Mouse (Mus musculus): Measurements from ENCODE around the gene Gipc2.

The Gipc2 gene

DNA sequence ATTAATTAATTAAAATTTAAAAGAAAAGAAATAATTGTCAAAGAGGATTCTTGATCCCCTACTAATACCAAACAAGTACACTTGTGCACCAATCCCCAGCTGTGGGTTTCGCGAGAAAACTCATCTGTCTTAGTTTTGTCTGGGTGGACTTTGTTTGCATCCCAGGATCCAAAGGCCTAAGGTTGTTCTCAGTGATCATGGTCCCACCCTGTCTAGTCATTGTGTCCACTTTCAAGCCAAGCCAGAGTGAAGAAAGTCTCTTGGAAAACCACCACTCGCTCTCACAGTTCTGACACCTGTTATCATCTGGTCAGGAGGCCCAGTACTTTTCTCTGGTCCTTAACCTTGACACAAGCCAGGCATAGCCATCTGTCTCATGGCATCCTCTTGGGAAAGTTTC, 48.1 kb downstream of the Gipc2 start:
- DNase-seq (ENCODE audit: low read depth): no peak

GRCm38 (mm10) chr3:152116140-152116539, 49.9 kb downstream of the Gipc2 start:
- no peak for DNase-seq (ENCODE audit: low read depth)

- peak; percentile 99 for DNase-seq (ENCODE audit: low read depth)
Observed at GRCm38 (mm10) chr3:152114786-152115185, 51.2 kb downstream of the Gipc2 start.

DNA sequence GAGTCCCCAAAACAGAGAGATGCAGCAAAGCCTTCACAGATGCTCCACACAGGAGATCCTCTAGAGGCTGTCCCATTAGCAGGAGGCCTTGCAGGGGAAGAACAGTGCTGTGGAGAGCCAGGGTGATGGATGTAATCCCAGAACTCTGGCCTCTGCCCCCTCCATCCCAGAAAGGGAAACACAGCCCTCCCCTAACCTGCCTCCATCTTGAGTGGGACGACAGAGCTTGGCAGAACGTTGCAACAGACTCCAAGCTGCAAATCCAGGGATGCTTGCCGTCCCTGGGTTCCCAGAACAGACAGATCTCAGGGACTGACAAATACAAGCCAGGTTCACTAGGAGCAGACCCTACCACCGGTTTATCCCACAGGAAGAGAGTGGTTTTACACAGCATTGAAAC, 51.8 kb downstream of the Gipc2 start:
- no peak for DNase-seq (ENCODE audit: low read depth)

GRCm38 (mm10) chr3:152113496-152113895, 52.5 kb downstream of the Gipc2 start:
- no peak for DNase-seq (ENCODE audit: low read depth)

DNA sequence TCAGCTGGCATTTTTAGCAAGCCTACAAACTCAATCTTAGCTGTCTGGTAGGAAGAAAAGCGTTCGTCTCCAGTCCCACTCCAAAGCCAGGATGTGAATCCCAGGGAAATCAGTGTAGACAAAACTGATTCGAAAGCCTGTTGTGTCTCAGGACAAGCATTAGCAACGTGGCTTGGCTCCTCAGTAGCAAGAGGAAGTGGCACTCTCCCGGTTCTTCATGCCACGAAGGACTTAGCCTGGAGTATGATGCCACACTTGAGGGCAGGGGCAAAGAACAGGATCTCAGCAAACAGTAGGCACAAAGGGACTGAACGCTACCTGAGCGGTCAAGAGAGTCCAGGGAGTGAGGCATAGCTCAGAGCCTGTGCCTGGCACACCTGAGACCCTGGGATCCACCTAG, 53.4 kb downstream of the Gipc2 start:
- DNase-seq (ENCODE audit: low read depth): peak; percentile 40

- DNase-seq (ENCODE audit: low read depth): no peak
Observed at GRCm38 (mm10) chr3:152111482-152111881, 54.5 kb downstream of the Gipc2 start.

GRCm38 (mm10) chr3:152111081-152111480, 54.9 kb downstream of the Gipc2 start:
- DNase-seq (ENCODE audit: low read depth): peak; percentile 85

- DNase-seq (ENCODE audit: low read depth): no peak
Observed at GRCm38 (mm10) chr3:152109260-152109587, 56.8 kb downstream of the Gipc2 start.

- DNase-seq (ENCODE audit: low read depth): peak; percentile 85
Observed at GRCm38 (mm10) chr3:152108560-152109259, 57.3 kb downstream of the Gipc2 start.

DNA sequence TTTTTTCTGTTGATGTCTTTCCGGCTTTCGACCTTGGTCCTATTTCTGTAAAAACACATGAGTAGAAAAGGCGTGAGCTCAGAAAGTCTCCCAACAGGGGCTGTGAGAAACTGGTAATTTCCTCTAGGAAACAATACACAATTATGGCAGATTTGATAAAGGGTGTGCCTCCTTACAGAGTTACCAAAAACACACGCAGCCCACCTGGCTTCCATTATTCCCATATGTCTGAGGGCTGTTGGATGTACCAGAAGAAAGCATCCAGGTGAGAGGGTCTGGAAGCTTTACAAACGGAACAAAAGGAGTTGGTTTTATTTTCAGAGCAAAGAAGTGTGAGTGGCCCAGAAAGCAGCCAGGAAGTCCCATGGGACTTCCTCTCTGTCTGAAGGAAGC, 58.0 kb downstream of the Gipc2 start:
- DNase-seq (ENCODE audit: low read depth): no peak

GRCm38 (mm10) chr3:152107149-152108002, 58.7 kb downstream of the Gipc2 start:
- DNase-seq (ENCODE audit: low read depth): peak; percentile 54

DNA sequence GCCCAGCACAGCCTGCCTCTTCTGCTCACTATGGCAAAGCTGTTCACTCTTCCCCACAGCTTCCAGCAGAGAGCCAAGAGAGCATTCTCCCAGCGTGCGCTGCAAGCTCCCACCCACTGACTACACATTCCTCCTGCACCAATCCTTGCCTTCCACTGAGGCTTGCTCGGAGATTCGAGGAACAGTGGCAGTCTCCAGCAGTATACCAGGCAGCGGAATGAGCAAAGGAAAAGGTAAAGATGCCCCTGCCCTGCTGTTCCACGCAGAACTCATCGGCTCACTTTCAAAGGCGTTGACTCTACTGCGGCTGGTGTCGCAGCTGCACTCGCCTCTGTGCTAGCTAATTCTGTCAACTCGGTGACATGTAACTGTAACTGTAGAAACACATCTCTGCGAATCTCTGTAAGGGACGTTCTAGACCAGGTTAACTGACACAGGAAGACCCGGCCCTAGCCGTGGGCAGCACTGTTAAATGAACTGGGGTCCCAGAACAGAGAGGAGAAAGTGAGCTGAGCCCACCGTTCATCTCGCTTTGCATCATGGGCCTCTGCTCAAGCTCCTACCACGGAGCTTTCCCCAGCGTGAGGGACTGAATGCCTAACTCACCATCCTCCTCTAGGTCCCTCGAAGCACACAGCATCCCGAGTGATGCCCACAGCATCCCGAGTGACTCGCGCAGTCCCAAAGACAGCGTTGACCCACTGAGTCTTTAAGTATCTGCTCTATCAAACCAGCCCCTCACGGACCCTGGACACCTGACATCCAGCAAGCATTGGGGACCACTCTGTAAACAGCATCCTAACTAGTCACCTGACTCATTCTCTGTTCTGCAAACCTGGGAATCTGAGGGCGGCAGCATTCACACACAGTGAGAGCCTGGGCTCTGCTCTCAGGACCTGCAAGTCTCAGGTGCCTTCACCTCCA, 59.5 kb downstream of the Gipc2 start:
- DNase-seq (ENCODE audit: low read depth): no peak

DNA sequence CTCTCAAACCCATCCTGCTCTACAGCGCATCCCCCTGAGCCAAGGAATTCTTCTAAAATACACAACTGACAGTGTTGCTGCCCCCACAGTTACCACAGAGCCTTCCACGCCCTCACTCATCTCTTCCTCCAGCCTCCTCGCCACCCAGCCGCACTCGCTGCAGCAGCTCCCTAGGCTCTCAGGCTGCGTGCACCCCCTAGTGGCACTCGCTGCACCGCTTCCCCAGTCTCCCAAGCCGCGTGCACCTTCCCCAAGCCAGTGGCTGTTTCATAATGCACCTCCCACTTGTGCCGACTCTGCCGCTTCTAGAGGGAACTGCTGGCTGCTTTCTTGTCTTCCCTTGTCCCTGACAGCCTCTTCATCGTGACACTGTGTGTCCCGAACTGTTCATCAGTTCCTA, 60.7 kb downstream of the Gipc2 start:
- peak; percentile 63 for DNase-seq (ENCODE audit: low read depth)

DNA sequence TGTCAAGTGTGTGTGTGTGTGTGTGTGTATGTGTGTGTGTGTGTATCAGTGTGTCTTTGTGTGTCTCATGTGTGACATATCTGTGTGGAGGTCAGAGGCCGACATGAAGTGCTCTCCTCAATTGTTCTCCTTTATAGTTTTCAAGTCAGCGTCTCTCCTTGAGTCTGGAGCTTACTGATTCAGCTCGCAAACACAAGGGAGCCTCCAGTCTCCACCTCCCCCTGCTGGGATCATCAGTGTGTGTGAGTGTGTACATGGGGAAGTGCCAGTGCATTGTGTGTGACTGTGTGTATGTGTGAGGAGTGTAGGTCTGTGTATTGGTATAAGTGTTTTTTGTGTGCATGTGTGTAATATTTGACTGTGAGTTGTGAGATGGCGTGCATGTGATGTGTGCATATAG, 62.6 kb downstream of the Gipc2 start:
- no peak for DNase-seq (ENCODE audit: low read depth)

DNA sequence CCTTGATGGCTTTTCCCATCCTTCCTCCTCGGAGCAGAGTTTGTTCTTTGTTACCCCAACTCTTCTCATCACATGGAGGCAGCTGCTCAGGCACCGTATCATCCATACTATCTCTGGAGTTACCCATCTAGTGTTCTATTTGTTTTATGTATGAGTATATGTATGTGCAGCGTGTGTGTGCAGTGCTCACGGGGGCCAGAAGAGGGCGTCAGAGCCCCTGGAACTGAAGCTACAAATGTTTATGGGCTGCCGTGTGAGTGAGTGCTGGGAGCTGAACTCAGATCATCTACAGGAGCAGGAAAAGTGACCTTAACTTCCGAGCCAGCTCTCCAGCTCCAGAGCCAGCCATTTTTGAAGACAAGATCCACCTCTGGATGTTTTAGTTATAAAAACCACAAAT, 64.6 kb downstream of the Gipc2 start:
- no peak for DNase-seq (ENCODE audit: low read depth)

GRCm38 (mm10) chr3:152100119-152100818, 65.8 kb downstream of the Gipc2 start:
- peak; percentile 70 for DNase-seq (ENCODE audit: low read depth)

DNA sequence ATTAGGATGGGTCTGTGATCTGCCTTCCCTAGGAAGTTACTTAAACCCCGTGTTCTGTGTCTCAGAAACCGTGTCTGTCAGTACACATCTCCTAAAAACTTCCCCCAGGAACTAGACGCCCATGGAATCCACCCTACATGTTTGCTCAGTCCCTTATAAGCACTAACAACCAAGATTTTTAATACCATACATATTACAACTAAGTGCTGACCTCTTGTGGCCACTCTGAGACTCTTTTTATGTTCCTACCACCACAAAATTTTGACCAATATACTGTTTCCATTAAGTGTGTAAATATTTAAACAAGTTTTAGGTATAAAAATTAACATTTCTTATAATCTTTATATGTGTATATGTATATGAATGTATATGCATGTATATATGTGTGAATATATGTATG, 71.0 kb downstream of the Gipc2 start:
- peak; percentile 65 for DNase-seq (ENCODE audit: low read depth)

- DNase-seq (ENCODE audit: low read depth): no peak
Observed at GRCm38 (mm10) chr3:152092385-152093057, 73.5 kb downstream of the Gipc2 start.

GRCm38 (mm10) chr3:152089178-152089577, 76.9 kb downstream of the Gipc2 start:
- peak; percentile 38 for DNase-seq (ENCODE audit: low read depth)

DNA sequence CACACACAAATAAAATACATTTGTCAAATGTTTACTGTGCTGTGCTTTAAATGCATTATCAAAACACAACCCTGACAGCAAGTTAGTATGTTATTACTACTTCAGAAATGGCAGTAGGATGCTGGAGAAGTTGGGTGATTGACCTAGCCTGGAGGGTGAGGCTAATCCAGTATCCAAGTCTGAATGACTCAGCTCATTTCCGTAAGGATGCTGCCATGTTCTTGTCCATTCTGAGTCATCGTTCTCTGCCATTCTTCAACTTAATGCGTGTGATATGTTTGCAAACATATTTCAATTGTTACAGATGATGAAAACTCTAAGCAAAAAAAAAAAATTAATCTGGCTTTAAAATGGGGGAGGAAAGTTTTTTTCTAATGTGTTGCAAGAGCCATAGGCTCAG, 84.6 kb downstream of the Gipc2 start:
- no peak for DNase-seq (ENCODE audit: low read depth)

Data from 416B (cell line).